Mouse (Mus musculus): ENCODE data around the gene Hoxb9. TPM values are rescaled to one million over a fixed set of nuclear protein-coding genes. Genes with fewer than 3 reads are reported as not detected.

The Hoxb9 gene
- total RNA-seq, 1 experiment = 3.3 TPM

- DNase-seq (ENCODE audit: low read depth, low spot score) = peak; percentile 72
- no peaks in the 10 kb centered on the region for H3K9me3 ChIP-seq (ENCODE audit: control insufficient read depth, insufficient read depth, low read depth, low read length)
- H3K36me3 ChIP-seq (ENCODE audit: control insufficient read depth, insufficient read depth, low read length, poor library complexity, severe bottlenecking) = no peaks in the 10 kb centered on the region
- H3K9ac ChIP-seq (ENCODE audit: insufficient read depth, low read depth, low read length, poor library complexity, severe bottlenecking) = no peak overlapping the region
- H3K4me3 ChIP-seq (ENCODE audit: insufficient read depth in 1 of 2, low read depth in 1 of 2, low read length in 2 of 2, poor library complexity in 1 of 2, severe bottlenecking in 1 of 2) = no peak overlapping the region
- peaks cover 0 to 6% of the 10 kb centered on the region in 2 experiments; a peak in 2 of 4 replicates for H3K4me1 ChIP-seq (ENCODE audit: control insufficient read depth in 2 of 2, insufficient read depth in 2 of 2, low read length in 2 of 2, poor library complexity in 1 of 2)
- in situ Hi-C loops (cut with MboI; ENCODE audit: low sequenced_read_pairs in 2 of 2, unreplicated experiment in 2 of 2) = no loop called here
- TF ChIP-seq HCFC1 (IDR thresholded peaks at IDR 0.05; ENCODE audit: borderline replicate concordance, insufficient read depth, low read length) = no peak
- TF ChIP-seq CHD2 (IDR thresholded peaks at IDR 0.05; ENCODE audit: low read depth, low read length) = no peak
- no peak for TF ChIP-seq MAFK (IDR thresholded peaks at IDR 0.05; ENCODE audit: insufficient read depth, low read depth, low read length)
- no peak for TF ChIP-seq ZNF384 (IDR thresholded peaks at IDR 0.05; ENCODE audit: low read depth, low read length)
- TF ChIP-seq ZC3H11A (IDR thresholded peaks at IDR 0.05; ENCODE audit: borderline replicate concordance, low read depth, low read length) = no peak; the same call in 1 of the 2 replicates
- no peak overlapping the region for H3K27ac ChIP-seq (ENCODE audit: insufficient read depth, low read depth, low read length, poor library complexity, severe bottlenecking)
Observed at GRCm38 (mm10) chr11:96311520-96312417, 40.5 kb downstream of the Hoxb9 start.

GRCm38 (mm10) chr11:96313134-96313533 is 41.9 kb downstream of the Hoxb9 start:
- no peak for DNase-seq (ENCODE audit: low read depth, low spot score)
- TF ChIP-seq CHD2 (IDR thresholded peaks at IDR 0.05; ENCODE audit: low read depth, low read length) = no peak
- TF ChIP-seq ZC3H11A (IDR thresholded peaks at IDR 0.05; ENCODE audit: borderline replicate concordance, low read depth, low read length) = no peak
- no peak for TF ChIP-seq MAFK (IDR thresholded peaks at IDR 0.05; ENCODE audit: insufficient read depth, low read depth, low read length)
- no peak for TF ChIP-seq ZNF384 (IDR thresholded peaks at IDR 0.05; ENCODE audit: low read depth, low read length)
- no peak for TF ChIP-seq HCFC1 (IDR thresholded peaks at IDR 0.05; ENCODE audit: borderline replicate concordance, insufficient read depth, low read length)
- Histone ChIP-seq H3K27ac (ENCODE audit: insufficient read depth, low read depth, low read length, poor library complexity, severe bottlenecking) (no peak overlapping the region), H3K9ac (ENCODE audit: insufficient read depth, low read depth, low read length, poor library complexity, severe bottlenecking) (no peak overlapping the region), H3K4me1 (ENCODE audit: control insufficient read depth in 2 of 2, insufficient read depth in 2 of 2, low read length in 2 of 2, poor library complexity in 1 of 2) (peaks cover 0 to 6% of the 10 kb centered on the region in 2 experiments; a peak in 2 of 4 replicates), H3K4me3 (ENCODE audit: insufficient read depth in 1 of 2, low read depth in 1 of 2, low read length in 2 of 2, poor library complexity in 1 of 2, severe bottlenecking in 1 of 2) (no peak overlapping the region), H3K9me3 (ENCODE audit: control insufficient read depth, insufficient read depth, low read depth, low read length) (no peaks in the 10 kb centered on the region), H3K36me3 (ENCODE audit: control insufficient read depth, insufficient read depth, low read length, poor library complexity, severe bottlenecking) (no peaks in the 10 kb centered on the region)
- in situ Hi-C loops (cut with MboI; ENCODE audit: low sequenced_read_pairs in 2 of 2, unreplicated experiment in 2 of 2) = no loop called here

GRCm38 (mm10) chr11:96313806-96314428 is 42.7 kb downstream of the Hoxb9 start:
- no peak for TF ChIP-seq CHD2 (IDR thresholded peaks at IDR 0.05; ENCODE audit: low read depth, low read length)
- no peak for TF ChIP-seq ZC3H11A (IDR thresholded peaks at IDR 0.05; ENCODE audit: borderline replicate concordance, low read depth, low read length)
- TF ChIP-seq HCFC1 (IDR thresholded peaks at IDR 0.05; ENCODE audit: borderline replicate concordance, insufficient read depth, low read length) = no peak
- no peak for TF ChIP-seq MAFK (IDR thresholded peaks at IDR 0.05; ENCODE audit: insufficient read depth, low read depth, low read length)
- TF ChIP-seq ZNF384 (IDR thresholded peaks at IDR 0.05; ENCODE audit: low read depth, low read length) = no peak
- Histone ChIP-seq H3K36me3 (ENCODE audit: control insufficient read depth, insufficient read depth, low read length, poor library complexity, severe bottlenecking) (no peaks in the 10 kb centered on the region), H3K27ac (ENCODE audit: insufficient read depth, low read depth, low read length, poor library complexity, severe bottlenecking) (no peak overlapping the region), H3K9ac (ENCODE audit: insufficient read depth, low read depth, low read length, poor library complexity, severe bottlenecking) (no peak overlapping the region), H3K9me3 (ENCODE audit: control insufficient read depth, insufficient read depth, low read depth, low read length) (no peaks in the 10 kb centered on the region), H3K4me1 (ENCODE audit: control insufficient read depth in 2 of 2, insufficient read depth in 2 of 2, low read length in 2 of 2, poor library complexity in 1 of 2) (peaks cover 0 to 6% of the 10 kb centered on the region in 2 experiments; a peak in 2 of 4 replicates), H3K4me3 (ENCODE audit: insufficient read depth in 1 of 2, low read depth in 1 of 2, low read length in 2 of 2, poor library complexity in 1 of 2, severe bottlenecking in 1 of 2) (no peak overlapping the region)
- no peak for DNase-seq (ENCODE audit: low read depth, low spot score)
- in situ Hi-C loops (cut with MboI; ENCODE audit: low sequenced_read_pairs in 2 of 2, unreplicated experiment in 2 of 2) = no loop called here

- Histone ChIP-seq H3K4me3 (ENCODE audit: insufficient read depth in 1 of 2, low read depth in 1 of 2, low read length in 2 of 2, poor library complexity in 1 of 2, severe bottlenecking in 1 of 2) (no peak overlapping the region), H3K9ac (ENCODE audit: insufficient read depth, low read depth, low read length, poor library complexity, severe bottlenecking) (no peak overlapping the region), H3K9me3 (ENCODE audit: control insufficient read depth, insufficient read depth, low read depth, low read length) (no peaks in the 10 kb centered on the region), H3K36me3 (ENCODE audit: control insufficient read depth, insufficient read depth, low read length, poor library complexity, severe bottlenecking) (no peaks in the 10 kb centered on the region), H3K4me1 (ENCODE audit: control insufficient read depth in 2 of 2, insufficient read depth in 2 of 2, low read length in 2 of 2, poor library complexity in 1 of 2) (peaks cover 0 to 6% of the 10 kb centered on the region in 2 experiments; a peak in 2 of 4 replicates), H3K27ac (ENCODE audit: insufficient read depth, low read depth, low read length, poor library complexity, severe bottlenecking) (no peak overlapping the region)
- TF ChIP-seq ZC3H11A (IDR thresholded peaks at IDR 0.05; ENCODE audit: borderline replicate concordance, low read depth, low read length) = no peak
- DNase-seq (ENCODE audit: low read depth, low spot score) = no peak
- in situ Hi-C loops (cut with MboI; ENCODE audit: low sequenced_read_pairs in 2 of 2, unreplicated experiment in 2 of 2) = no loop called here
Observed at GRCm38 (mm10) chr11:96314671-96315343, 43.5 kb downstream of the Hoxb9 start.

Measured in ES-E14 (cell line).